Mouse (Mus musculus) kidney, postnatal 0 days (tissue): Measurements from ENCODE around the gene Bub3. TPM values are rescaled to one million over a fixed set of nuclear protein-coding genes. Genes with fewer than 3 reads are reported as not detected.

ENCODE experiments used
- ATAC-seq: fragments of 200-750 bp; cut with Nextera tagmentation; replicated peaks from 2 replicates; pipeline ENCODE4 v1.8.0; 2017; ENCODE audit warnings: low read depth, moderate number of reproducible peaks, moderate TSS enrichment, moderate library complexity; ENCODE audit not compliant: low FRiP score
- DNase-seq: peaks from one replicate; pipeline ENCODE4 v3.0.0-alpha.2; 2016; ENCODE audit warnings: low spot score
- H3K27ac ChIP-seq: fragments of 300-500 bp; sonication (generic); 2 replicates; pipeline ENCODE4 v1.5.1; 2014; ENCODE audit warnings: mild to moderate bottlenecking
- H3K27me3 ChIP-seq: fragments of 300-500 bp; sonication (generic); 2 replicates; pipeline ENCODE4 v1.6.1; 2014; ENCODE audit warnings: low read length, mixed read lengths; ENCODE audit not compliant: insufficient read depth
- H3K36me3 ChIP-seq: fragments of 300-500 bp; sonication (generic); 2 replicates; pipeline ENCODE4 v1.6.1; 2014; ENCODE audit warnings: low read length, mixed read lengths; ENCODE audit not compliant: insufficient read depth
- H3K4me1 ChIP-seq: fragments of 300-500 bp; sonication (generic); replicated peaks from 2 replicates; pipeline ENCODE4 v1.6.1; 2014; ENCODE audit warnings: antibody characterized with exemption, low read length, mixed read lengths; ENCODE audit not compliant: insufficient read depth
- H3K4me2 ChIP-seq: fragments of 300-500 bp; sonication (generic); 2 replicates; pipeline ENCODE4 v1.6.1; 2014; ENCODE audit warnings: mild to moderate bottlenecking, low read length, moderate library complexity, mixed read lengths
- H3K4me3 ChIP-seq: fragments of 300-500 bp; sonication (generic); replicated peaks from 2 replicates; pipeline ENCODE4 v1.5.1; 2014; ENCODE audit warnings: low read depth, low read length
- H3K9ac ChIP-seq: fragments of 300-500 bp; sonication (generic); 2 replicates; pipeline ENCODE4 v1.6.1; 2014; ENCODE audit warnings: low read depth, low read length
- H3K9me3 ChIP-seq: fragments of 300-500 bp; sonication (generic); replicated peaks from 2 replicates; pipeline ENCODE4 v1.6.1; 2016; ENCODE audit warnings: low read length, inconsistent platforms, mixed read lengths
- CTCF ChIP-seq: IDR thresholded peaks from 2 replicates; pipeline ENCODE4 v1.5.1; 2016; ENCODE audit warnings: antibody characterized with exemption, low read depth, mild to moderate bottlenecking, moderate library complexity
- WGBS: fragments of 180-500 bp; shearing (Covaris S2); extraction: QIAGEN DNeasy Blood & Tissue Kit; methylation state at CpG from one replicate; pipeline ENCODE4 v1.1.7; 2014; 5-methylcytosine and 5-hydroxymethylcytosine counted together
- polyA plus RNA-seq: library from polyadenylated mRNA; unstranded; fragments of >200 nt; fragmentation: Nextera tagmentation; extraction: Ambion mirVana; gene quantifications from 2 replicates; pipeline ENCODE4 v1.2.1, GENCODE M21; 2015

The Bub3 gene
- polyA plus RNA-seq, 1 experiment from 2014 or later: 136 TPM

- ATAC-seq: no peak
- WGBS: under 1% methylated on average over 74 of the region's 75 CpGs
- no peaks in the 10 kb centered on the region for H3K9me3 ChIP-seq
- H3K4me1 ChIP-seq: peaks cover 18% of the 10 kb centered on the region; the same call in 1 of the 2 replicates
- H3K4me3 ChIP-seq: peak overlapping the region; percentile 31
- DNase-seq: no peak
- H3K27ac ChIP-seq: no peak overlapping the region
- no peak overlapping the region for H3K9ac ChIP-seq
- no peaks in the 10 kb centered on the region for H3K36me3 ChIP-seq
- peaks cover 93% of the 10 kb centered on the region for H3K27me3 ChIP-seq
- no peak for TF ChIP-seq CTCF
- peak overlapping the region; percentile 61 for H3K4me2 ChIP-seq
Observed at GRCm38 (mm10) chr7:131543623-131544481, 16.2 kb upstream of the Bub3 start.

GRCm38 (mm10) chr7:131544871-131545270 lies 15.2 kb upstream of the Bub3 start:
- no peak overlapping the region for H3K9ac ChIP-seq
- WGBS: 2% methylated on average over 5 of the region's 5 CpGs
- DNase-seq (no peak), ATAC-seq (no peak)
- peaks cover 18% of the 10 kb centered on the region; the same call in 1 of the 2 replicates for H3K4me1 ChIP-seq
- H3K9me3 ChIP-seq: no peaks in the 10 kb centered on the region
- H3K27me3 ChIP-seq: peaks cover 93% of the 10 kb centered on the region
- no peak for TF ChIP-seq CTCF
- no peaks in the 10 kb centered on the region for H3K36me3 ChIP-seq
- H3K4me2 ChIP-seq: no peak overlapping the region
- H3K27ac ChIP-seq: no peak overlapping the region
- no peak overlapping the region for H3K4me3 ChIP-seq

- H3K9ac ChIP-seq: no peak overlapping the region
- DNase-seq (no peak), ATAC-seq (no peak)
- peaks cover 18% of the 10 kb centered on the region; the same call in 1 of the 2 replicates for H3K4me1 ChIP-seq
- H3K36me3 ChIP-seq: no peaks in the 10 kb centered on the region
- 5% methylated on average over 13 of the region's 13 CpGs for WGBS
- peaks cover 94% of the 10 kb centered on the region for H3K27me3 ChIP-seq
- H3K4me2 ChIP-seq: no peak overlapping the region
- no peak for TF ChIP-seq CTCF
- H3K4me3 ChIP-seq: no peak overlapping the region
- H3K9me3 ChIP-seq: no peaks in the 10 kb centered on the region
- H3K27ac ChIP-seq: no peak overlapping the region
Observed at GRCm38 (mm10) chr7:131545701-131546385, 14.2 kb upstream of the Bub3 start.

- H3K36me3 ChIP-seq: no peaks in the 10 kb centered on the region
- ATAC-seq (no peak), DNase-seq (no peak)
- no peak overlapping the region for H3K9ac ChIP-seq
- 1% methylated on average over 2 of the region's 2 CpGs for WGBS
- no peak overlapping the region for H3K4me3 ChIP-seq
- no peak for TF ChIP-seq CTCF
- peaks cover 94% of the 10 kb centered on the region for H3K27me3 ChIP-seq
- H3K4me2 ChIP-seq: no peak overlapping the region
- no peak overlapping the region for H3K27ac ChIP-seq
- H3K4me1 ChIP-seq: peaks cover 18% of the 10 kb centered on the region; the same call in 1 of the 2 replicates
- no peaks in the 10 kb centered on the region for H3K9me3 ChIP-seq
Observed at GRCm38 (mm10) chr7:131546423-131546822, 13.6 kb upstream of the Bub3 start.

- peaks cover 93% of the 10 kb centered on the region for H3K27me3 ChIP-seq
- no peaks in the 10 kb centered on the region for H3K36me3 ChIP-seq
- no peak overlapping the region for H3K4me3 ChIP-seq
- no peak overlapping the region for H3K4me2 ChIP-seq
- no peak overlapping the region for H3K9ac ChIP-seq
- peaks cover 11% of the 10 kb centered on the region; the same call in 1 of the 2 replicates for H3K4me1 ChIP-seq
- WGBS: 3% methylated on average over 5 of the region's 5 CpGs
- DNase-seq (no peak), ATAC-seq (no peak)
- H3K27ac ChIP-seq: no peak overlapping the region
- no peaks in the 10 kb centered on the region for H3K9me3 ChIP-seq
- TF ChIP-seq CTCF: no peak
Observed at GRCm38 (mm10) chr7:131547481-131547880, 12.5 kb upstream of the Bub3 start.

- no peaks in the 10 kb centered on the region for H3K36me3 ChIP-seq
- no peak for ATAC-seq
- H3K9me3 ChIP-seq: no peaks in the 10 kb centered on the region
- WGBS: 5% methylated on average over 3 of the region's 3 CpGs
- H3K4me3 ChIP-seq: no peak within 1 kb of the TSS
- peaks cover under 1% of the 10 kb centered on the region; the same call in 1 of the 2 replicates for H3K4me1 ChIP-seq
- no peak within 1 kb of the TSS for H3K4me2 ChIP-seq
- no peak for DNase-seq
- no peak for TF ChIP-seq CTCF
- no peak within 1 kb of the TSS for H3K9ac ChIP-seq
- H3K27me3 ChIP-seq: peaks cover 93% of the 10 kb centered on the region
- H3K27ac ChIP-seq: no peak within 1 kb of the TSS
Observed at GRCm38 (mm10) chr7:131548473-131548872, 11.5 kb upstream of the Bub3 start, which contains the start of gene Hmx2. TSS of gene Hmx2 (plus strand) at chr7:131548773.
